Mouse (Mus musculus): ENCODE measurements around the gene Hsbp1.
"Not testable (repeated sequence)": the region's sequence is repeated elsewhere in the genome, so short reads cannot be mapped to it uniquely, and the experiment has no call there.

The Hsbp1 gene

DNA sequence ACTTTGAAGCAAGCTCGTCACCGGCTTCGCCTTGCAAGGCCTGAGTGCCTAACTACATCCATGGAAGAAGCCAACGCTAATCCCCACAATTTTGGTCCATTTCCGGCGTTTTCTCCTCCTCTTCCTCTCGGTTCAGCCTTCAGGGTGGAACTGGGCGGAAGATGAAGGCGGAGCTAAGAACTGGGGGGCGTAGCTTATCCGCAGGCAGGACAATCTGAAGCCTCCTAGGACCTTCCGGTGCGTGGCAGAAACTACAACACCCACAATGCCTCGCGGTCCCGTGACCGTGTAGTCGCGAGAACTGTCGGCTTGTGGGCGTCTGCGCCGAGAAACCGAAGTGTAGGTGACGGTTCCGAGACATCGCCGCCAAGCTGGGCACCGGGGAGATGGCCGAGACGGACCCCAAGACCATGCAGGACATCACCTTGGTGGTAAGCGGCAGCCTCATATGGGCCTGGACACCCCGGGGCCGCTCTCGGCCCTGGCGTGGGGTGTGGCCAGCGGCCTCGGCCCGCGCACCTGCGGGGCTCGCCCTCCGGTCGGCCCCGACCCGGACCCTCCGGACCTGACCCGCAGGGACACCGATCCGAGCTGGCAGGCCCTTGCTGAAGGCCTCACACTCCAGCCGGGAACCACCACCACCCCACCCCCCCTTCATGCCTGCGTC is at the start of gene Hsbp1:
Hsbp1 (plus strand) TSS at position 299 of the 667 bp plus-strand sequence.
- peak; percentile 95 for DNase-seq

GRCm38 (mm10) chr8:119295477-119295876 is 48.8 kb upstream of the Hsbp1 start:
- DNase-seq, result no peak

GRCm38 (mm10) chr8:119297752-119298151 is 46.5 kb upstream of the Hsbp1 start:
- DNase-seq, result peak; percentile 21

- no peak for DNase-seq
Measured at GRCm38 (mm10) chr8:119300335-119300734, 44.0 kb upstream of the Hsbp1 start.

- no peak for DNase-seq
Measured at GRCm38 (mm10) chr8:119304196-119304595, 40.1 kb upstream of the Hsbp1 start.

DNA sequence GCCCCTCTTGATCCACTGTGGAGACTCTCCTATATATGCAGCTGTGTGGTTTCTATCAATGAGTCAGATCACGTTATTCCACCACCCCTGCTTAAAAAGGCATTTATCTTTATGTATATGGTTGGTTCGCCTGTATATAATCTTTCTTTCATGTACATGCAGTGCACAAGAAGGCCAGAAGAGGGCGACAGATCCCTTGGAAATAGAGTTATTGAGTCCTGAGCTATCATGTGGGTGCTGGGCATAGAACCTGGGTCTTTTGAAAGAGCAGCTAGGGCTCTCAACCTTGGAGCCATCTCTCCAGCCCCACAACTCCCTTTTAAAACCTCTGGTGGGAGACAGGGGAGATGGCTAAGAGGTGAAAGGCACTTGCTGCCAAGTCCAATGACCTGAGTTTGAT is 32.9 kb upstream of the Hsbp1 start:
- DNase-seq, result no peak

DNA sequence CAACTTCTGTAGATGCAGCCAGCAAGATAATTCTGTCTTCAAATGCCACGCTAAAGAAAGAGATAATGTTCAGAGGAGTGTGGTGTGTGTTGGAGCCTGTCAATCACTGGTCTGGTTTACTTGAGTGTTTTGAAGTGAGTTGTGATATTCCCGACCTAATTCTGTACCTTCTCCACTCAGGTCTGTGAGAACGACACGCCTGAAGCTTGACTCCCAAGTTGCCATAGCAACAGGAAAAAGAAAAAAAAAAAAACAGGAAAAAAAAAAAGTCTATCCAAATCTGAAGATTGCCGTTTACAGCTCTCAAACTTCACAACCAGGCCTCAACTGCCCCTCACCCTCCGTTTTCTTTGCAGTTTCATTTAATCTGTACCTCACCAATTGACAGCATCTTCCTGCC is 21.1 kb upstream of the Hsbp1 start:
- no peak for DNase-seq

DNA sequence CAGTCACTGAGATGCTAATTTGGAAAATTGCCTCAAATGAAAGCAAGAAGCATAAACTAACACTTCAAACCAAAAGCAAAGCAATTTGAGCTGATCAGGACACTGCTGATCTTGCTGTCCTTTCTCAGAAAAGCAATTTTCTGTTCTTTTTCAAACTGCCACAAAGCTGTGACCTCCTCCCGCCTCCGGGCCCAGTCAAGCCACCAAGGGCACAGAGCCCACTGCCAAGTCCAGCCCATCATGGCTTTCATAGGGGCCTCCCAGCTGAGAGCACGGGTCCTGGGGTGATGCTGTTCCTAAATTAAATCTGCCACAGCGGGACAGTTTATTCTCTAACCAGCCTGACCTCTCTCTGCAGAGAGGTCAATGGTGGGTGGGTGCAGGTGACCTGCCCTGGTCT is 4.7 kb upstream of the Hsbp1 start:
- DNase-seq, result no peak

- no peak for DNase-seq
Measured at GRCm38 (mm10) chr8:119343606-119344005, 682 bp upstream of the Hsbp1 start.

GRCm38 (mm10) chr8:119345029-119345682 is 868 bp downstream of the Hsbp1 start:
- DNase-seq, result peak; percentile 37

GRCm38 (mm10) chr8:119345683-119346075 is 1.4 kb downstream of the Hsbp1 start:
- DNase-seq, result no peak

GRCm38 (mm10) chr8:119351647-119352046 is 7.4 kb downstream of the Hsbp1 start:
- DNase-seq, result no peak

GRCm38 (mm10) chr8:119352977-119353658 is 8.8 kb downstream of the Hsbp1 start:
- DNase-seq, result peak; percentile 34

- no peak for DNase-seq
Measured at GRCm38 (mm10) chr8:119353659-119354023, 9.4 kb downstream of the Hsbp1 start.

DNA sequence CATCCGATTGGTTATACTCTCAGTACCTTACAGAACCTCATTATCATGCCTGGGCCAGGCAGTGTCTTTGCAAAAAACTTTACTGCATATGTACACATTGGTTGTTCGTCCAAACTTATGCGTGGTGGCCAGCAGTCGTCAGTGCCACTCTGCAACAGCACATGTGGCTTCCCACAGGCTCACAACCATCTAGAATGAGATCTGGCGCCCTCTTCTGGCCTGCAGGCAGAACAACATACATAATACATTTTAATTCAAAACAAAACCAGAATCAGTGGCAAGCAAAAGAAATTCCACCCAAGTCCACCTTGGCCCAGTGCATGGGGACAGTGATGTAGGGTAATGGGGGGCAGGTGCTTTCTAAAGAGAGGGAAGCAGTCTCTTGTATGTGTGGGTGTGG is 12.3 kb downstream of the Hsbp1 start:
- not testable (repeated sequence) for DNase-seq

DNA sequence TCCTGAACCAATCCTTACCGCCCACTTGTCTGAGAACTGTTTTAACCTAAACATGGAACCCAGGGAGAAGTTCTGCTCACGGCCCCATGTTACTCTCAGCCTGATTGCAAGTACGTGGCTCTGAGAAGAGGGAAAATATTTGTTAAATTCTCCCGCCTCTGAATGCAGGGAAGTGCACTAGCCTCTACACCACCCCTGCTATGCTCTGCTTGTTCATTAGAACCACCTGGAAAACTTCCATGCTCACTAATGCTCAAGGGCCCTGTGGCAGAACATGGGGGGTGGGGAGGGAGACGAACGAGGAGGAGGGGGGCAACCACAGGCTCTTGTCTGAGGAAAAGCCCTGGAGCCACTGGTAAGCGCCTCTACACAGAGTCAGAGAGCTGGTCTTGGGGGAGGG is 13.9 kb downstream of the Hsbp1 start:
- DNase-seq, result no peak

DNA sequence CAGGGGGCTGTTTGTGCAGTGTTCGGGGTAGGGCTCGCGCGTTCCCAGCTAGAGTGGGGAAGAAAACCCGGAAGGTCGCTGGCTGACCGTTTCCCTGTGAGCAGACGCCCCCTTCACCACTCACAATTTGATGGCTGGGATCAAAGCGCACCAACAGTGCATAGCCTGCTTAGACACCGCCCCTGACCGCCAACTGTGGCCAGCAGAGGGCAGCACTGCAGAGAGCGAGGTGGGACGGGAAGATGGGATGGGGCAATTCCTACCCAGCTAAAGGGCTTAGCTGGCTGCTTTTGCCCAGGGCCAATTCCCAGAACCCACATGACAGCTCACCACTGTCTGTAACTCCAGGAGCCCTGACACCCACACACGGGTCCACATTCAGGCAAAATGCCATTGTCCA is 14.5 kb downstream of the Hsbp1 start:
- DNase-seq, result no peak

GRCm38 (mm10) chr8:119360686-119361295 is 16.5 kb downstream of the Hsbp1 start:
- no peak for DNase-seq

GRCm38 (mm10) chr8:119374716-119375115 is 30.4 kb downstream of the Hsbp1 start:
- not testable (repeated sequence) for DNase-seq

DNA sequence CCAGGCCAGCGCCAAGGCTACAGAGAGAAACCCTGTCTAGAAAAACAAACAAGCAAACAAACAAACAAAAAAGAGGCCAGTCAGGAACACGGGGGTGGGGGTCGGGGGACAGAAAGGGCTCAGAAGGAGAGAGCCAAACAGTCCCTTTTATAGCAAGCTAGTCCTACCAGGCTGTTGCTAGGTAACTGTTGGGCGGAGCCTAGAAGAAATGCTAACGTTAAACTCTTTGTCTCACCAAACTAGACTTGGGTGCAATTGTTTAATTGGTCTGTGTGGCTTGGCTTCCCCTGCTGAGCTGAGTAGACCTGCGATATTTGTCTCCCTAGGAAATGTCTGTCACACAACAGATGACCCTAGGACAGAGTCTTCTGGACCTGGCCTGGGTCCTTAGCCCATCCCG is 34.2 kb downstream of the Hsbp1 start:
- DNase-seq, result no peak

GRCm38 (mm10) chr8:119380619-119381018 is 36.3 kb downstream of the Hsbp1 start:
- no peak for DNase-seq

- DNase-seq, result peak; percentile 78
Measured at GRCm38 (mm10) chr8:119384478-119384877, 40.2 kb downstream of the Hsbp1 start.

DNA sequence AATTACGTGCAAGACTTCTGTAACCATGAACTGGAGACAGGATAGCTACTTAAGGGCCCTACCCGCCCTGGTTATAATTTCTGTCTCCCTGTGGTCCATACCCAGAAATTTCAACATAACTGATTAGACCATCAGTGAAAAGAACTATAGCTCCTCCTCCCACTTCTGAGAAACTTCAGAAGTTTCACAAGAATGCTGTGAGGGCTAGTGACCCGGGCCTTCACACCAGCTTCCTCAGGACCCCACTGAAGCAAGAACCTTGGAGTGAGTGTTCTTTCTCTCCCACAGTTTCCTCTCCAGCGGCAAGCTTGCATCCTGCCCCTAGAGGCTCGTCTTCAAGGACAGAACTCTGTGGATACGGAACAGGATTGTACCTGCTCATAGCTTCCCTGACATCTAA is 41.6 kb downstream of the Hsbp1 start:
- no peak for DNase-seq

- no peak for DNase-seq
Measured at GRCm38 (mm10) chr8:119386988-119387387, 42.7 kb downstream of the Hsbp1 start.
